Mouse (Mus musculus): ENCODE data around the gene Mrps22. TPM values are rescaled to one million over a fixed set of nuclear protein-coding genes. Genes with fewer than 3 reads are reported as not detected.

Mrps22 gene
- 75.6 and 78.5 TPM in 2 replicates for polyA plus RNA-seq (2016; fragmentation: Nextera tagmentation; extraction: Ambion mirVana)

DNA sequence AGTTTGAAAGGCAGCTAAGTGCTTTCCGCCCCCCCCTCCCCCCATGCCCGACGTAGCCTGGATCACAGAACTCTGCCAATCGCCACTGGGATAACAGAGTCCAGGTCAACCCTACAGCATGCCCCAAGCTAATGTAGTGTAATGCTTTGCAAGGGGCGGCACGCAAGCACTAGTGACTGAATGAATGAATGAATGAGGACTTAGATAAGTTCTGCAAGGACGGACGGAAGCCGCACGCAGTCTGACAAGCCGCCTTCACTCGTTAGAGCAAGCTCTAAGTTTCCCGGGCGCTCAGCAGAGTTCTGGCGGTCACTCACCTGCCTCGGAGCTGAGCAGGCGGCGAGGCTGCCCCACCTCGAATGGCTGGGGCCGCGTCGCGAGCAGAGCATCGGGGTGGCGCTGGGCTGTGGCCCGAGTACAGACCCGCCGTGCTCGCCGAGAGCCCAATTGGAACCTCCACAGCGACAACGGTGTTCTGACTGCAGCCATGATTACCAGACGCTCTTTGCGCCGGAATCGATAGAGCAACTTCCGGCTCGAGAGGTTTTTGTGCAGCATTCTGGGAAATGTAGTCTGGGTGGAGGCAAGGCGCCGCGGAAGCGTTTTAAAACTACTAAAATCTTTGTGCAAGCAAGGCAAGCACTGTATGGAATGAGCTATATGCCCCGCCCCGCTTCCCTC, at the start of gene Mrps22:
Mrps22 (minus strand) TSS at position 505 of the 681 bp plus-strand sequence.
- Histone ChIP-seq H3K27me3 (ENCODE audit: insufficient read depth, poor library complexity, severe bottlenecking) (no peaks in the 10 kb centered on the region), H3K4me3 (peak within 1 kb of the TSS; percentile 90), H3K9me3 (no peaks in the 10 kb centered on the region), H3K36me3 (peaks cover 28% of the 10 kb centered on the region), H3K4me1 (replicated peaks) (peaks cover 13% of the 10 kb centered on the region), H3K27ac (peak within 1 kb of the TSS; percentile 86)
- WGBS, result under 1% methylated on average over 44 of the region's 44 CpGs
- peak; percentile 85 for DNase-seq (ENCODE audit: low spot score)

- DNase-seq (ENCODE audit: low spot score), result no peak
- no peak overlapping the region for H3K27ac ChIP-seq
- 69% methylated on average over 8 of the region's 8 CpGs for WGBS
- no peaks in the 10 kb centered on the region for H3K36me3 ChIP-seq
- no peaks in the 10 kb centered on the region for H3K27me3 ChIP-seq (ENCODE audit: insufficient read depth, poor library complexity, severe bottlenecking)
- H3K4me3 ChIP-seq, result no peak overlapping the region
- peaks cover 17% of the 10 kb centered on the region for H3K4me1 ChIP-seq (replicated peaks)
- H3K9me3 ChIP-seq, result no peaks in the 10 kb centered on the region
Measured at GRCm38 (mm10) chr9:98650547-98650946, 49.1 kb upstream of the Mrps22 start.

- Histone ChIP-seq H3K36me3 (no peaks in the 10 kb centered on the region), H3K4me1 (replicated peaks) (peaks cover 11% of the 10 kb centered on the region), H3K27me3 (ENCODE audit: insufficient read depth, poor library complexity, severe bottlenecking) (no peaks in the 10 kb centered on the region; the same call in 1 of the 2 replicates), H3K27ac (no peak overlapping the region), H3K9me3 (no peaks in the 10 kb centered on the region), H3K4me3 (no peak overlapping the region)
- DNase-seq (ENCODE audit: low spot score), result no peak
- 69% methylated on average over 12 of the region's 12 CpGs for WGBS
Measured at GRCm38 (mm10) chr9:98647418-98647817, 46.0 kb upstream of the Mrps22 start.

GRCm38 (mm10) chr9:98645750-98646149, 44.3 kb upstream of the Mrps22 start:
- no peaks in the 10 kb centered on the region for H3K9me3 ChIP-seq
- H3K4me1 ChIP-seq (replicated peaks), result peaks cover 5% of the 10 kb centered on the region; the same call in 1 of the 2 replicates
- DNase-seq (ENCODE audit: low spot score), result peak; percentile 75
- no peaks in the 10 kb centered on the region for H3K36me3 ChIP-seq
- no peaks in the 10 kb centered on the region; the same call in 1 of the 2 replicates for H3K27me3 ChIP-seq (ENCODE audit: insufficient read depth, poor library complexity, severe bottlenecking)
- H3K4me3 ChIP-seq, result no peak overlapping the region
- 31% methylated on average over 4 of the region's 4 CpGs for WGBS
- no peak overlapping the region for H3K27ac ChIP-seq

DNA sequence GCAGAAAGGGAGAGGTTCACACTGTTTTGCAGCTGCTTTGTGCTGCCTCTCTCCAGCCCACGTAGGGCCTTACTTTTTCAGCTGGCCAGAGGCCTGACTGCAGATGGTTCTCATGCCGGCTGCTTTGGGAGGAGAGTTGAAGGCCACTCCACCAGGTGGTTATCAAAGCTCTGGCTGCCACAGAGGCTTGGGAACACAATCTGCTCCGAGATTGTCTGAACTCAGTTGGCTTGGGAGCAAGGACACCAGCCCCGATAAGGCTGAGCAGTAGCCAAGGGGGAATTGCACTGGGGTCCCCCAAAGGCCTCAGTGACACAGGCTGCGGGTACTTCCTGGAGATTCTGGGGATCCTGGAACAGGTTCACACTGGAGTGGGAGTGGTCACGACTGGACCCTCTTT, 40.7 kb upstream of the Mrps22 start:
- Histone ChIP-seq H3K27ac (no peak overlapping the region), H3K36me3 (no peaks in the 10 kb centered on the region), H3K4me3 (no peak overlapping the region), H3K9me3 (no peaks in the 10 kb centered on the region), H3K4me1 (replicated peaks) (peaks cover 4% of the 10 kb centered on the region; the same call in 1 of the 2 replicates), H3K27me3 (ENCODE audit: insufficient read depth, poor library complexity, severe bottlenecking) (no peaks in the 10 kb centered on the region; the same call in 1 of the 2 replicates)
- no peak for DNase-seq (ENCODE audit: low spot score)
- WGBS, result 75% methylated on average over 6 of the region's 6 CpGs

- Histone ChIP-seq H3K4me3 (no peak overlapping the region), H3K9me3 (no peaks in the 10 kb centered on the region), H3K36me3 (no peaks in the 10 kb centered on the region), H3K4me1 (replicated peaks) (peaks cover 18% of the 10 kb centered on the region), H3K27ac (no peak overlapping the region), H3K27me3 (ENCODE audit: insufficient read depth, poor library complexity, severe bottlenecking) (0 out of 2 replicates have a peak, but pooled peaks cover 6% of the 10 kb centered on the region)
- WGBS, result 78% methylated on average over 13 of the region's 13 CpGs
- no peak for DNase-seq (ENCODE audit: low spot score)
Measured at GRCm38 (mm10) chr9:98633287-98634162, 32.1 kb upstream of the Mrps22 start.

DNA sequence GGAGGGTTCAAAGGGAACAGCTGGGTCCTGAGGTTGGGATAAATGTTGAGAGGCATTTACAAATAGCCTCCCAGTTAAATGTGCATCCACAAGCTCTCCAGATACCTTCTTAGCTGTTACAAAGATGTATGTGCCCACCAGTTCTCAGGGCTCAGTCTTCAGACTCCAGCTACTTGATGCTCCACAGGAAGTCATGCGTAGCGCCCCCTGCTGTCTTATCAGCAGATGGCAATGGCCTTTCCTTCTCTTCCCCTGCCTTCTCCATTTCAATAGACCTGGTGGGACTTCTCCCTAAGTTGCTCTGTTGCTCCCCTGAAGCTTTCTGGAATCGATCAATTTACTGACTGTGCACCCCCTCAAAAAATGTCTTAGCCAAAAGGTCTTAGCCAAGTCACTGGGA, 27.0 kb upstream of the Mrps22 start:
- Histone ChIP-seq H3K27ac (no peak overlapping the region), H3K27me3 (ENCODE audit: insufficient read depth, poor library complexity, severe bottlenecking) (0 out of 2 replicates have a peak, but pooled peaks cover 6% of the 10 kb centered on the region), H3K36me3 (no peaks in the 10 kb centered on the region), H3K4me3 (no peak overlapping the region), H3K4me1 (replicated peaks) (peaks cover 12% of the 10 kb centered on the region), H3K9me3 (no peaks in the 10 kb centered on the region)
- no peak for DNase-seq (ENCODE audit: low spot score)
- 45% methylated on average over 3 of the region's 3 CpGs for WGBS

DNA sequence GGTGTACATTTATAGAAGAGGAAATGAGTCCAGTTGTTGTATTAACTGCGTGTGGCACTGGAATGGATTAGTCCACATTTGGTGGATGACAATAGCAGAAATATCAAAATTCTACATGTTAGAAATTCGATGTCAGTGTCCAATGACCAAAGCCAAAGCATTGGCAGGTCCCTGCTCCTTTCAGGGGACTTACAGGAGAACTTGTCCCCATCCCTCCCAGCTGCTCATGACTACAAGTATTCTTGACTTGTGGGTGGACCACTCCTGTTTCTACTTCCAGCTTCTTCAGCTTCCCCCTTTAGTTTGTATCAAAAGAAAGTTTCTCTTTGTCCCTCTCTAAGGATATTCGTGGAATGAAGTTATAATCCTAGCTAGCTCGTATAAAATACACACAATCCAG, 3.4 kb upstream of the Mrps22 start:
- H3K36me3 ChIP-seq, result no peaks in the 10 kb centered on the region
- WGBS, result 77% methylated on average over 4 of the region's 4 CpGs
- H3K4me3 ChIP-seq, result no peak overlapping the region
- no peak for DNase-seq (ENCODE audit: low spot score)
- no peaks in the 10 kb centered on the region for H3K9me3 ChIP-seq
- H3K27ac ChIP-seq, result no peak overlapping the region
- H3K27me3 ChIP-seq (ENCODE audit: insufficient read depth, poor library complexity, severe bottlenecking), result no peaks in the 10 kb centered on the region
- peaks cover 13% of the 10 kb centered on the region for H3K4me1 ChIP-seq (replicated peaks)

DNA sequence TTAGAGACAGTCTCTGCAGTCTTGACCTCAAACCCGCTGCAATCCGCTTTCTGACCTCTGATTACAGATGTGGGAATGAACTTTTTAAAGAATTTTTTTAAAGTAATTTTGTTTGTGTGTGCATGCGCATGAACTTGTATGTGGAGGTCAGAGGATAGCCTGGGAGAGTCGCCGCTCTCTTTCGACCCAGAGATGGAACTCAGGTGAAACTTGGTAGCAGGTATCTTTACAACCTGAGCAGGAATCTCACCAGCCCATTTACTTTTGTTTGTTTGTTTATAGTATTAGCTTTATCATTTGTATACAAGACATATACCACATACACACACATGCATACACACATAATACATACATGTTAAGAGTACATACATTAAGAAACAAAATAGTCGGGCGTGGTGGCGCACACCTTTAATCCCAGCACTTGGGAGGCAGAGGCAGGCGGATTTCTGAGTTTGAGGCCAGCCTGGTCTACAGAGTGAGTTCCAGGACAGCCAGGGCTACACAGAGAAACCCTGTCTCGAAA, 438 bp upstream of the Mrps22 start:
- Histone ChIP-seq H3K4me3 (peak overlapping the region; percentile 90), H3K9me3 (no peaks in the 10 kb centered on the region), H3K36me3 (peaks cover 22% of the 10 kb centered on the region), H3K27ac (peak overlapping the region; percentile 86), H3K27me3 (ENCODE audit: insufficient read depth, poor library complexity, severe bottlenecking) (no peaks in the 10 kb centered on the region), H3K4me1 (replicated peaks) (peaks cover 13% of the 10 kb centered on the region)
- WGBS, result 57% methylated on average over 11 of the region's 11 CpGs
- DNase-seq (ENCODE audit: low spot score), result no peak

DNA sequence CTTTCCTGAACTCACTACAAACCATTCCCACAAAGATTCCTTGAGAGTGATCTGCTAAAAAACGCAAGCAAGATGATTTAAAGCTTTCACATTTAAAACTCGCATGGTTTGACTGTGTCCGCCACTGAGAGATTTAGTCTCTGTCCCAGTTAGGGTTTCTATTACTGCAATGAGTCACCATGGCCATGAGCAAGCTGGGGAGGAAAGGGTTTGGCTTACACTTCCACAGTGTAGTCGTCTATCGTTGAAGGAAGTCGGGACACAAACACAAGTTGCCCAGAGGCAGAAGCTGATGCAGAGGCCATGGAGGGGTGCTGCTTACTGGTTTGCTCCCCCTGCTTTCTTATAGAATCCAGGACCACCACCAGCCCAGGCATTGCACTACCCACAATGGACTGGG, 1.4 kb downstream of the Mrps22 start:
- no peaks in the 10 kb centered on the region for H3K27me3 ChIP-seq (ENCODE audit: insufficient read depth, poor library complexity, severe bottlenecking)
- no peak for DNase-seq (ENCODE audit: low spot score)
- no peak overlapping the region for H3K27ac ChIP-seq
- 89% methylated on average over 6 of the region's 6 CpGs for WGBS
- peaks cover 39% of the 10 kb centered on the region for H3K36me3 ChIP-seq
- H3K4me3 ChIP-seq, result peak overlapping the region; percentile 90
- no peaks in the 10 kb centered on the region for H3K9me3 ChIP-seq
- peaks cover 13% of the 10 kb centered on the region for H3K4me1 ChIP-seq (replicated peaks)

- Histone ChIP-seq H3K4me3 (no peak overlapping the region), H3K9me3 (no peaks in the 10 kb centered on the region), H3K36me3 (peaks cover 100% of the 10 kb centered on the region), H3K4me1 (replicated peaks) (no peaks in the 10 kb centered on the region), H3K27ac (no peak overlapping the region), H3K27me3 (ENCODE audit: insufficient read depth, poor library complexity, severe bottlenecking) (no peaks in the 10 kb centered on the region)
- 93% methylated on average over 4 of the region's 4 CpGs for WGBS
- DNase-seq (ENCODE audit: low spot score), result no peak
Measured at GRCm38 (mm10) chr9:98583852-98584251, 17.6 kb downstream of the Mrps22 start.

DNA sequence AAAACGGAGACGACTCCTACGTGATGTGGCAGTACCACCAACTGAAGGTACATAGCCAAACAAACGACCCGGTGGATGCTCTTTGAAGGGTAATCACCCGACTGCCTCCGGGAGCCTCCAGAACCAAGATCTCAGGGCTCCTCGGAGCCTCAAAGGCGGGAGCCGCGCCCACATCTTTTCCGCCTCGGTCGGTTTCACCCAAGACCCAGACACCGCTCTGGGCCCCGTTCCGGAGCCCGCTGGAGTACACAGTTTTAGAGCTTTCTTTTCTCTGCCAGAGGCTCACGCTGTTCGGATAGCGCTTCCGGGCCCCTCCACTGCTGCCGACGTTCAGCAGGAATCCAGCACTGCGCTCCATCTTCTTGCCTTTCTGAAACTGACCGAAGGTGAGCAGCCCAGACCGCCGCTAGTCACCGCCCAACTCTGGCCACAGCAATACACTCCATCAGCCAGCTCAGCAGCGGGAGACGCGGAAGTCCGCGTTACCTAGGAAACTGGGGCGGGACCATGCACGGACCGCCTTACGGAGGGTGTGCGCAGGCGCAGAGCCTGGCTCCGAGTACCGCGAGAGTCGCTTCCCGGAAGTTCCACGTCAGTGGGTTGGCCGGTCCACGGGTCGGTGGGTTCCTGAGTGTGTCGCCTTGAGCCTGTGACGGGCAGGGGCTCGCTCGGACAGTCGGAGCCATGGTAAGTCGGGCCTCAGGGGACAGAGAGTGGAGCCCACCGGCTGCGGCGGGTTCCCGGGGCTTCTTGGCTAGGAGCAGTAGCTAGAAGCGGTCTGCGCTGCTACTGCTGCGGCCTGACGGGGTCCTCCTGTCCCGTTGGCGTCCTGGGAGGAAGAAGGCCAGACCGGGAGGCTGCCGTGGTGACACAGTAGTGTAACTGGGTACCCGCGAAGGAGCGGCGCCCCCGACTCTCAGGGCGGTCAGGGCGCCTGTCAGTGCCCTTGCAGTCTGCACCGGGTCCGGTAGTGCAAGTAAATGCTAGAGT, 38.0 kb downstream of the Mrps22 start, which contains the start of gene Copb2:
Copb2 (plus strand) TSS at position 585 of the 990 bp plus-strand sequence.
- peak within 1 kb of the TSS; percentile 93 for H3K27ac ChIP-seq
- H3K27me3 ChIP-seq (ENCODE audit: insufficient read depth, poor library complexity, severe bottlenecking), result no peaks in the 10 kb centered on the region
- H3K4me3 ChIP-seq, result peak within 1 kb of the TSS; percentile 95
- H3K36me3 ChIP-seq, result peaks cover 7% of the 10 kb centered on the region
- under 1% methylated on average over 76 of the region's 76 CpGs for WGBS
- peaks cover 21% of the 10 kb centered on the region for H3K4me1 ChIP-seq (replicated peaks)
- H3K9me3 ChIP-seq, result no peaks in the 10 kb centered on the region
- peak; percentile 99 for DNase-seq (ENCODE audit: low spot score)
